Mouse (Mus musculus) ES-E14 (cell line): ENCODE data around the gene Ahnak2. TPM values are rescaled to one million over a fixed set of nuclear protein-coding genes. Genes with fewer than 3 reads are reported as not detected.

ENCODE experiments used
- DNase-seq: peaks from one replicate; pipeline ENCODE4 v3.0.0-alpha.2; 2013; ENCODE audit warnings: low read depth, low spot score
- H3K27ac ChIP-seq: 2 replicates; pipeline ENCODE4 v1.5.1; 2012; ENCODE audit warnings: low read depth, mild to moderate bottlenecking, low read length, moderate library complexity, mixed read lengths; ENCODE audit not compliant: poor library complexity, insufficient read depth, severe bottlenecking
- H3K36me3 ChIP-seq: 2 replicates; pipeline ENCODE4 v1.6.1; 2012; ENCODE audit warnings: mild to moderate bottlenecking, low read length, moderate library complexity, mixed read lengths; ENCODE audit not compliant: control insufficient read depth, poor library complexity, insufficient read depth, severe bottlenecking
- H3K4me1 ChIP-seq, 2 experiments: fragments of 150-350 bp in 1 of 2; sonication (generic) in 1 of 2; 2 replicates each; pipeline ENCODE4 v1.6.1; 2012; ENCODE audit warnings: low read length in 2 of 2, mild to moderate bottlenecking in 1 of 2, mixed read lengths in 1 of 2; ENCODE audit not compliant: control insufficient read depth in 2 of 2, insufficient read depth in 2 of 2, poor library complexity in 1 of 2
- H3K4me3 ChIP-seq, 2 experiments: fragments of 150-350 bp in 1 of 2; sonication (generic) in 1 of 2; 2 replicates each; pipeline ENCODE4 v1.5.1; 2012; ENCODE audit warnings: low read length in 2 of 2, low read depth in 1 of 2, mild to moderate bottlenecking in 1 of 2, mixed read lengths in 1 of 2; ENCODE audit not compliant: insufficient read depth in 1 of 2, poor library complexity in 1 of 2, severe bottlenecking in 1 of 2
- H3K9ac ChIP-seq: 2 replicates; pipeline ENCODE4 v1.6.1; 2012; ENCODE audit warnings: low read depth, mild to moderate bottlenecking, low read length, mixed read lengths; ENCODE audit not compliant: poor library complexity, insufficient read depth, severe bottlenecking
- H3K9me3 ChIP-seq: fragments of 150-350 bp; sonication (generic); 2 replicates; pipeline ENCODE4 v1.6.1; 2012; ENCODE audit warnings: low read depth, mild to moderate bottlenecking, low read length; ENCODE audit not compliant: control insufficient read depth, insufficient read depth
- CHD2 ChIP-seq: IDR thresholded peaks from 2 replicates; pipeline ENCODE4 v1.6.1; 2014; ENCODE audit warnings: mild to moderate bottlenecking, low read depth, low read length, inconsistent platforms
- HCFC1 ChIP-seq: IDR thresholded peaks from 2 replicates; pipeline ENCODE4 v1.6.1; 2012; ENCODE audit warnings: low read length, inconsistent platforms, borderline replicate concordance; ENCODE audit not compliant: insufficient read depth
- MAFK ChIP-seq: IDR thresholded peaks from 2 replicates; pipeline ENCODE4 v1.6.1; 2014; ENCODE audit warnings: mild to moderate bottlenecking, low read depth, low read length, inconsistent platforms; ENCODE audit not compliant: insufficient read depth
- ZC3H11A ChIP-seq: IDR thresholded peaks from 2 replicates; pipeline ENCODE4 v1.6.1; 2012; ENCODE audit warnings: low read depth, mild to moderate bottlenecking, inconsistent platforms, low read length, borderline replicate concordance
- ZNF384 ChIP-seq: IDR thresholded peaks from 2 replicates; pipeline ENCODE4 v1.6.1; 2012; ENCODE audit warnings: low read depth, low read length, inconsistent platforms
- in situ Hi-C, 2 experiments: fragments of 600-800 bp; cut with MboI; formaldehyde crosslinking; loops; one replicate each; pipeline ENCODE4 v1.15.1; 2025; ENCODE audit warnings: low sequenced_read_pairs in 2 of 2, inconsistent platforms in 1 of 2; ENCODE audit not compliant: unreplicated experiment in 2 of 2
- total RNA-seq: library from RNA; depleted of rRNA; stranded (reverse); fragments of 300-350 nt; gene quantifications from 2 replicates; pipeline ENCODE4 v1.2.3, GENCODE M21; 2012

The Ahnak2 gene
- total RNA-seq, 1 experiment, result 22.8 TPM

GRCm38 (mm10) chr12:112798716-112799115, 3.7 kb downstream of the Ahnak2 start:
- Histone ChIP-seq H3K4me3 (no peak overlapping the region), H3K36me3 (no peaks in the 10 kb centered on the region), H3K27ac (no peak overlapping the region), H3K9ac (no peak overlapping the region), H3K4me1 (peaks cover under 1 to 40% of the 10 kb centered on the region in 2 experiments; a peak in 3 of 4 replicates), H3K9me3 (no peaks in the 10 kb centered on the region)
- no peak for DNase-seq
- in situ Hi-C loops, result no loop called here
- TF ChIP-seq MAFK, result no peak
- no peak for TF ChIP-seq HCFC1
- TF ChIP-seq ZNF384, result no peak
- no peak for TF ChIP-seq ZC3H11A
- TF ChIP-seq CHD2, result no peak

- H3K9ac ChIP-seq, result no peak overlapping the region
- no peaks in the 10 kb centered on the region for H3K36me3 ChIP-seq
- H3K9me3 ChIP-seq, result no peaks in the 10 kb centered on the region
- no peak overlapping the region for H3K27ac ChIP-seq
- no peak overlapping the region for H3K4me3 ChIP-seq
- in situ Hi-C loops, result no loop called here
- H3K4me1 ChIP-seq, result peaks cover 3 to 44% of the 10 kb centered on the region in 2 experiments; a peak in 3 of 4 replicates
- no peak for DNase-seq
- no peak for TF ChIP-seq ZC3H11A
- TF ChIP-seq ZNF384, result no peak
- TF ChIP-seq HCFC1, result no peak
- TF ChIP-seq MAFK, result no peak
- TF ChIP-seq CHD2, result no peak
These were observed 4.2 kb downstream of the Ahnak2 start for GRCm38 (mm10) chr12:112798332-112798681.

- peaks cover 3 to 50% of the 10 kb centered on the region in 2 experiments; a peak in 3 of 4 replicates for H3K4me1 ChIP-seq
- no peak overlapping the region for H3K9ac ChIP-seq
- no peaks in the 10 kb centered on the region for H3K36me3 ChIP-seq
- no peak overlapping the region for H3K27ac ChIP-seq
- TF ChIP-seq HCFC1 (no peak), ZC3H11A (no peak), MAFK (no peak), ZNF384 (no peak), CHD2 (no peak)
- no peaks in the 10 kb centered on the region for H3K9me3 ChIP-seq
- H3K4me3 ChIP-seq, result no peak overlapping the region
- DNase-seq, result no peak
- in situ Hi-C loops, result no loop called here
These were observed 4.7 kb downstream of the Ahnak2 start for GRCm38 (mm10) chr12:112797672-112798331.

- Histone ChIP-seq H3K4me1 (peaks cover 4 to 53% of the 10 kb centered on the region in 2 experiments; a peak in 3 of 4 replicates), H3K9ac (no peak overlapping the region; the same call in 1 of the 2 replicates), H3K9me3 (no peaks in the 10 kb centered on the region), H3K27ac (no peak overlapping the region), H3K4me3 (no peak overlapping the region), H3K36me3 (no peaks in the 10 kb centered on the region)
- in situ Hi-C loops, result no loop called here
- no peak for DNase-seq
- TF ChIP-seq HCFC1, result no peak
- no peak for TF ChIP-seq ZNF384
- no peak for TF ChIP-seq ZC3H11A
- TF ChIP-seq MAFK, result no peak
- no peak for TF ChIP-seq CHD2
These were observed 5.6 kb downstream of the Ahnak2 start for GRCm38 (mm10) chr12:112796551-112797510.
